Mouse (Mus musculus) G1E (cell line): ENCODE results near the gene Zfp213. TPM values are rescaled to one million over a fixed set of nuclear protein-coding genes. Genes with fewer than 3 reads are reported as not detected.

Experiments used
- ATAC-seq: 2 replicates; pipeline ENCODE4 v1.8.0; 2016; ENCODE audit warnings: mild to moderate bottlenecking; ENCODE audit not compliant: insufficient number of reproducible peaks, poor library complexity, low FRiP score, severe bottlenecking; ENCODE audit errors: extremely low read depth
- DNase-seq: peaks from one replicate; pipeline ENCODE4 v3.0.0; 2012; ENCODE audit warnings: low spot score
- H3K27me3 ChIP-seq: 2 replicates; pipeline ENCODE4 v1.6.1; 2012; ENCODE audit warnings: mild to moderate bottlenecking, low read length, inconsistent platforms; ENCODE audit not compliant: insufficient read depth
- H3K36me3 ChIP-seq: replicated peaks from 2 replicates; pipeline ENCODE3; 2012; ENCODE audit warnings: mild to moderate bottlenecking, inconsistent platforms
- H3K4me1 ChIP-seq: 2 replicates; pipeline ENCODE4 v1.6.1; 2012; ENCODE audit warnings: low read depth, low read length, inconsistent platforms, mixed read lengths; ENCODE audit not compliant: insufficient read depth
- H3K4me3 ChIP-seq: 2 replicates; pipeline ENCODE4 v1.5.1; 2012; ENCODE audit warnings: low read depth, mild to moderate bottlenecking, inconsistent platforms, low read length, moderate library complexity, mixed read lengths
- H3K9me3 ChIP-seq: replicated peaks from 2 replicates; pipeline ENCODE4 v1.6.1; 2012; ENCODE audit warnings: inconsistent platforms
- CTCF ChIP-seq: IDR thresholded peaks from 2 replicates; pipeline ENCODE4 v1.5.1; 2012; ENCODE audit warnings: low read depth, low read length, inconsistent platforms, mixed read lengths
- GATA1 ChIP-seq: IDR thresholded peaks from 2 replicates; pipeline ENCODE4 v1.6.1; 2012; ENCODE audit warnings: borderline replicate concordance, low read length, inconsistent platforms, mixed read lengths
- GATA2 ChIP-seq: IDR thresholded peaks from 2 replicates; pipeline ENCODE4 v1.6.1; 2012; ENCODE audit warnings: low read depth, low read length, inconsistent platforms, borderline replicate concordance
- POLR2AphosphoS5 ChIP-seq: IDR thresholded peaks from 2 replicates; pipeline ENCODE4 v1.6.1; 2012; ENCODE audit warnings: low read depth, low read length, inconsistent platforms; ENCODE audit not compliant: insufficient replicate concordance
- TAL1 ChIP-seq: conservative IDR thresholded peaks from 2 replicates; pipeline ENCODE4 v1.6.1; 2012; ENCODE audit warnings: low read depth, low read length, inconsistent platforms, mixed read lengths
- polyA plus RNA-seq: library from polyadenylated mRNA; stranded (reverse); fragments of >175 nt; gene quantifications from 2 replicates; pipeline ENCODE4 v1.2.3, GENCODE M21; 2012
- total RNA-seq, 2 experiments: library from RNA; stranded (forward) in 1 of 2; stranded (reverse) in 1 of 2; fragments of 200-1000 nt in 1 of 2; fragments of >200 nt in 1 of 2; fragmentation: Nextera tagmentation in 1 of 2; gene quantifications; 2 replicates each; pipeline ENCODE4 v1.2.3; 2014 to 2017

Gene Zfp213
- total and polyA plus RNA-seq, 3 experiments, result 4.2 to 7.3 (median 4.4) TPM

DNA sequence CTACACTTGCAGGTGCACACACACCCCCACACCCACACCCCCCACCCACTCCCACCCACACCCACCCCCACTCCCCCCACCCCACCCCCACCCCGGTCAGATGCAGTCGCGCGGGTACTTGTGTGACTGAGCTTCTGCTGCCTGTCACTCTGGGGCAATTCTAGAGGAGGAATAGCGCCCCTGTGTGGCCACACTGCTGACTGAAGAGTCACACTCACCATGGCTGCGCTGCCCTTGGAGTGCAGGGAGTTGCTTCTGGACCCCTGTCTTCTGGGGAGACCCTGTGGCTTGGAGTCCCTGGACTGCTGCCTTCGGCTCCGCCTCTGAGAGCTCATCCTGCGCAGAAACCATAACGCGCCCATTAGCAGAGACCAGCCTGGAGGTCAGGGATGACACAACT, 4.3 kb downstream of the Zfp213 start:
- H3K36me3 ChIP-seq, result peaks cover 71% of the 10 kb centered on the region
- no peak for TF ChIP-seq TAL1
- no peak for TF ChIP-seq CTCF
- no peak for TF ChIP-seq GATA2
- TF ChIP-seq POLR2AphosphoS5, result no peak
- TF ChIP-seq GATA1, result no peak
- DNase-seq, result peak; percentile 55
- ATAC-seq, result no peak
- peaks cover 17% of the 10 kb centered on the region for H3K4me1 ChIP-seq
- no peak overlapping the region for H3K4me3 ChIP-seq
- H3K9me3 ChIP-seq, result no peaks in the 10 kb centered on the region
- H3K27me3 ChIP-seq, result no peaks in the 10 kb centered on the region; the same call in 1 of the 2 replicates

DNA sequence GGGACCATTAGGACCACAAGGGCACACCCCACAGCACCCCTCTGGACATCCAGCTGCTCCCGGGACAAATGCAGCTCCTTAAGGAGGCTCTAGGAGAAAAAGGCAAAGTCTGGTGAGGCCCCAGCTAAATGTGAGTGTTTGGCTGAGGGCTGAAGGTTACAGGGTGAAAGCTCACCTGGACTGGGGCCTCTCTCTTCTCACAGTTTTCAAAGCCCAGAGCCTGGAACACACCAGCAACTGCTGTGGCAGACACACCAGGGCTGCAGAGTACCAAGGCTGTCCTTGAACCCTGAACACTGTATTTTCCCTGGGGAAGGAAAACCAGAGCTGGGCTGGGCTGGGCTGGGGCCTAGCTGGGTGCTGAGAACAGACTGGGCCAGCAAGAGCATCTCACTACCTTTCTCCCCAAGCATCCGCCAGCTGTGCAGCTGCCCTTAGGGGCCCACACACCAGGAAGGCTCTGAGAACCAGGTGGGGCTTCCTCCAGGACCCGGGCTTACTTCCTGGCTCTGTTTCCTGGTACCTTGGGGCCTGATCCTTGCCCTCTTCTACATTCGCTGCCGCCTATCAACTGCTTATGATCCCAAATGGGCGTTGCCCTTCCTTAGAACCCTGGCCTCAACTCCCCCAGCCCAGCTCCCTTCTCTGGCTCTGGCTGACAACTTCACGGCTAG, 8.7 kb downstream of the Zfp213 start:
- no peak for TF ChIP-seq GATA2
- no peak for TF ChIP-seq CTCF
- no peak for TF ChIP-seq TAL1
- TF ChIP-seq POLR2AphosphoS5, result no peak
- TF ChIP-seq GATA1, result no peak
- peaks cover 32% of the 10 kb centered on the region for H3K4me1 ChIP-seq
- ATAC-seq, result no peak
- H3K36me3 ChIP-seq, result peaks cover 57% of the 10 kb centered on the region
- no peaks in the 10 kb centered on the region for H3K9me3 ChIP-seq
- H3K27me3 ChIP-seq, result peaks cover 3% of the 10 kb centered on the region
- DNase-seq, result no peak
- H3K4me3 ChIP-seq, result no peak overlapping the region

DNA sequence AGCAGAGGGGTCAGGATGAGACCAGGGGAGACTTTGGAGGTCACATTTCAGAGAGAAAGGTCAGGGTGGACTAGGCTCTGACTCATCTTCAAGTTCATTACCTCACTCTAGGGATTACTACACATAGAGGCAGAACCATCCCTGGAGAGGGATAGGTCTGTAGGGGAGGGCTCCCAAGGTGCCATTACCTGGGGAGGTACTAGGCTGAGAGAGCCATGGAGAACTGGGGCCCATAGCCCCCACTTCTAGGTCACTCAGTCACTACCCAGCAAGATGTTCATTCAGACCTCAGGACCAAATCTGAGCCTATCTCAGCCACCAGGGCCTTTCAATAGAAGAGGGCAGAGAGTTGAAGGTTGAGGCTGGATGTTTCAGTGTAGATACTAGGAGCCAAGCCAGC, 9.7 kb downstream of the Zfp213 start:
- Histone ChIP-seq H3K36me3 (peaks cover 49% of the 10 kb centered on the region), H3K9me3 (no peaks in the 10 kb centered on the region), H3K27me3 (peaks cover 3% of the 10 kb centered on the region), H3K4me1 (peaks cover 39% of the 10 kb centered on the region), H3K4me3 (no peak overlapping the region)
- TF ChIP-seq GATA1 (no peak), TAL1 (no peak), CTCF (no peak), GATA2 (no peak), POLR2AphosphoS5 (no peak)
- ATAC-seq (no peak), DNase-seq (no peak)

DNA sequence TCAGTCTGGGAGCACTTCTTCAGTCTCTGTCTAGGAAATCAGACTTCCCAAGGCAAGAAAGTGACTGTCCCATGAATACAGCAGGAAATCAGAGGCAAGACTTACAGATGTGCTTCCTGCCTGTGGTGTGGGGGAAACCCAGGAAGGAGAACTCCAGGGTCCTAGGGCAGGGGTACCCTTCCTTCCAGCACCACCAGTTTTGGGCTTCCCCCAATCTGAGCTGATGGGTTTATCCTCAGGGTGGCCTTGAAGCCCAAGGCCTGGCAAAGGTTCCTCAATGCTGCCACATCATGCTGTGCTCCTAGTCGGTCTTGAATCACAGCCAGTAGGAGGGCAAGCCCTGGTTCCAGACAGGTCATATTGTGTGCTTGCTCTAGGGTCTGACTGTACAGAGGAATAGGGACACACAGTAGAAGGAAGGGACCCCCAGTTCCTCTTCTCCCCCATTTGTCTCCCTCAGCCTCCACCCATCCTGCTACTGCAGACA, 10.4 kb downstream of the Zfp213 start:
- Histone ChIP-seq H3K36me3 (peaks cover 42% of the 10 kb centered on the region), H3K27me3 (peaks cover 3% of the 10 kb centered on the region), H3K4me1 (peaks cover 46% of the 10 kb centered on the region), H3K4me3 (no peak overlapping the region), H3K9me3 (no peaks in the 10 kb centered on the region)
- DNase-seq (no peak), ATAC-seq (no peak)
- no peak for TF ChIP-seq CTCF
- TF ChIP-seq POLR2AphosphoS5, result no peak
- TF ChIP-seq TAL1, result no peak
- TF ChIP-seq GATA1, result no peak
- no peak for TF ChIP-seq GATA2

DNA sequence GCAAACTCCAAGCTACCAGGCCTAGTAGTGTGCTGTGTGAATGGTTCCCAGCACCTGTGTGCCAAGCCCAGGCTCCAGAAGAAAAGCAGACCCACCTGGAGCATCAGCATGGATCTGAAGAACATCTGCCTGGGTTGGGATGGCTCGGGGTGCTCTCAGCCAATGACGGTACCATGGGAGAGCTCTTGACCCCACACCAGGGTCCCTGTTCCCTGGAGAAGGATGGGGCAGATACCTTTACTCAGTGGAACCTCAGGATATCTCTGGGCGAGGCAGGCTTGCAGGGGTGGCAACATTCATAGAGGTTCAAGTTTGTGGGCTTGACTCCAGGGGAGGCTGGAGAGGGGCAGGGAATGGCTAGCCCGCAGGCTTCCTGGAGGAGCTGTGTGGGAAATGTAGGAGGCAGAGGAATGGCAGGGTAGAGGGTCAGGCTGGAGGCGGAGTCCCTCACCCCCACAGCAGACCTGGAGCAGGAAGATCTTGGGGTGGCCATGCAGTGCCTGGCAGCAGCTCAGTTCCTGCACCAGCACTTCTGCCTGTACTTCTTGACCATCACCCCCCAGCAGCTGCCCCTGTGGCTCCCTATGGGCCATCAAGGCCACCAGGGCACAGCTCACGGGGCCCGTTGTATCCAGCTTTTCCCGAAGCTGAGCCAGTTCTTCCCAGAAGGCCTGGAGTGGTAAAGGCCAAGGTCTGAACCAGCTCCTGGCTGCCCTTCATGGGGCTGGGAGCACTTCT, 11.0 kb downstream of the Zfp213 start:
- no peak for DNase-seq
- Histone ChIP-seq H3K4me1 (peaks cover 46% of the 10 kb centered on the region), H3K9me3 (no peaks in the 10 kb centered on the region), H3K36me3 (peaks cover 36% of the 10 kb centered on the region), H3K4me3 (no peak overlapping the region), H3K27me3 (peaks cover 3% of the 10 kb centered on the region)
- ATAC-seq, result no peak
- no peak for TF ChIP-seq CTCF
- no peak for TF ChIP-seq GATA2
- TF ChIP-seq POLR2AphosphoS5, result no peak
- no peak for TF ChIP-seq GATA1
- no peak for TF ChIP-seq TAL1

DNA sequence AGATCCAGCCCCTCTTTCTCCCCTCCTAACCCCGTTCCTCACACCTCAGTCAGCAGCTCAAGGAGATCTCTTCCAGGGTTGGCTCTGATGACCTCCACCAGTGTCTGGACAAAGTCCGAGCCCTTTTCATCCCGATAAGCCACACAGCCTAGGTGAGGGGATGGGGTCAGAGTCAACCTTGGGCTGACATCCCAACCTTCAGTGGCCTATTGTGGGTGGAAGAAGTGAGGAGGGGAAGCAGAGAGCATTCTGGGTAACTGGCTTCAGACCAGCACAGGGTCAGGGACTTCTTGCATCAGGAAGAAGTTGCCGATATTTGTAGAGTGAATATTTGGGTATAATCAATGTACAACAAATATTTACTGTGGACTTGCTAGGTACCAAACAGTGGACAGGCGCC, 12.1 kb downstream of the Zfp213 start:
- DNase-seq, result no peak
- H3K4me3 ChIP-seq, result no peak overlapping the region; the same call in 1 of the 2 replicates
- TF ChIP-seq POLR2AphosphoS5, result no peak
- TF ChIP-seq GATA1, result no peak
- TF ChIP-seq CTCF, result no peak
- TF ChIP-seq GATA2, result no peak
- TF ChIP-seq TAL1, result no peak

More for the DNA sequence above, 12.1 kb downstream of the Zfp213 start:
- no peak for ATAC-seq
- H3K4me1 ChIP-seq, result peaks cover 46% of the 10 kb centered on the region
- H3K36me3 ChIP-seq, result peaks cover 25% of the 10 kb centered on the region
- peaks cover 3% of the 10 kb centered on the region for H3K27me3 ChIP-seq
- no peaks in the 10 kb centered on the region for H3K9me3 ChIP-seq
